Mouse (Mus musculus): ENCODE results near the gene Ccdc30. TPM values are rescaled to one million over a fixed set of nuclear protein-coding genes. Genes with fewer than 3 reads are reported as not detected.
A peak's percentile ranks its signal among the peaks of the same experiment; 100 is the strongest.

Ccdc30 gene
- polyA plus RNA-seq, 1 experiment from 2014 or later = 2.7 TPM

DNA sequence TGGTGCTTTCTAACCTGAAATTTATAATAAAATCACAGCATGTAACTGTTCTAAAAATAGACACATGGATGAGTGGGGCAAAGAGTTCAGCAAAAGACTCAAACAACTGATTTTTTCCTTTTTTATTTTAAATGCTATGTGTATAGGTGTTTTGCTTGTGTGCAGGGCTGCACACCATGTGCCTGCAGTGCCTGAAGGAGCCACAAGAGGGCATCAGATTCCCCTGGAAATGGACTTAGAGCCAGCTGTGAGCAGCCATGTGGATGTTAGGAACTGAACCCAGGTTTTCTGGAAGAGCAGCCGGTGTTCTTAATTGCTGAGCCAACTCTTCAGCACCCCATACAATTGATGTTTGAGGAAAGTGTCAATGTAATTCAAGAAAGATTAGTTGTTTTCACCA lies 25.0 kb downstream of the Ccdc30 start:
- Histone ChIP-seq H3K9me3 (ENCODE audit: control insufficient read depth, low read length) (no peaks in the 10 kb centered on the region), H3K9ac (ENCODE audit: low read depth, low read length) (no peak overlapping the region), H3K4me1 (ENCODE audit: control insufficient read depth, insufficient read depth, low read length) (no peaks in the 10 kb centered on the region), H3K36me3 (ENCODE audit: control insufficient read depth, insufficient read depth, low read length) (no peaks in the 10 kb centered on the region), H3K4me3 (ENCODE audit: low read length) (no peak overlapping the region), H3K4me2 (ENCODE audit: low read depth, low read length) (no peak overlapping the region), H3K27me3 (replicated peaks; ENCODE audit: control insufficient read depth, insufficient read depth, low read length) (no peaks in the 10 kb centered on the region), H3K27ac (ENCODE audit: low read length) (no peak overlapping the region)
- no peak for ATAC-seq
- WGBS = 84% methylated on average over 1 of the region's 1 CpGs

DNA sequence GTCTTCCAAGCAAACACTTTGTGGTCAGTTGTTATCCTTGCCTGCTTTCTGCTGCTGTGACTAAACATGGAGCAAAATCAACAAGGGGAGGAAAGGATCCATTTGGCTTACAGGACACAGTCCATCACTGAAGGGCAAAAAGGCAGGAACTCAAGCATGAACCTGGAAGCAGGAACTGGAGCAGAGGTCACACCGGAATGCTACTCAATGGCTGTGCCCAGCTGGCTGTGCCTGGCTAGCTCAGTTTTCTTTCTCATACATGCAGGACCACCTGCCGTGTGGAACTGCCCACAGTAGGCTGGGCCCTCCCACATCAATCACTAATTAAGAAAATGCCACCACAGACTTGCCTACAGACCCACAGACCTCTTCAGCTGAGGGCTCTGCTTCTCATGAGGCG lies 26.1 kb downstream of the Ccdc30 start:
- Histone ChIP-seq H3K27ac (ENCODE audit: low read length) (no peak overlapping the region), H3K4me3 (ENCODE audit: low read length) (no peak overlapping the region), H3K9me3 (ENCODE audit: control insufficient read depth, low read length) (no peaks in the 10 kb centered on the region), H3K4me2 (ENCODE audit: low read depth, low read length) (no peak overlapping the region), H3K9ac (ENCODE audit: low read depth, low read length) (no peak overlapping the region), H3K4me1 (ENCODE audit: control insufficient read depth, insufficient read depth, low read length) (no peaks in the 10 kb centered on the region), H3K36me3 (ENCODE audit: control insufficient read depth, insufficient read depth, low read length) (no peaks in the 10 kb centered on the region), H3K27me3 (replicated peaks; ENCODE audit: control insufficient read depth, insufficient read depth, low read length) (no peaks in the 10 kb centered on the region)
- ATAC-seq = no peak
- 77% methylated on average over 3 of the region's 3 CpGs for WGBS

DNA sequence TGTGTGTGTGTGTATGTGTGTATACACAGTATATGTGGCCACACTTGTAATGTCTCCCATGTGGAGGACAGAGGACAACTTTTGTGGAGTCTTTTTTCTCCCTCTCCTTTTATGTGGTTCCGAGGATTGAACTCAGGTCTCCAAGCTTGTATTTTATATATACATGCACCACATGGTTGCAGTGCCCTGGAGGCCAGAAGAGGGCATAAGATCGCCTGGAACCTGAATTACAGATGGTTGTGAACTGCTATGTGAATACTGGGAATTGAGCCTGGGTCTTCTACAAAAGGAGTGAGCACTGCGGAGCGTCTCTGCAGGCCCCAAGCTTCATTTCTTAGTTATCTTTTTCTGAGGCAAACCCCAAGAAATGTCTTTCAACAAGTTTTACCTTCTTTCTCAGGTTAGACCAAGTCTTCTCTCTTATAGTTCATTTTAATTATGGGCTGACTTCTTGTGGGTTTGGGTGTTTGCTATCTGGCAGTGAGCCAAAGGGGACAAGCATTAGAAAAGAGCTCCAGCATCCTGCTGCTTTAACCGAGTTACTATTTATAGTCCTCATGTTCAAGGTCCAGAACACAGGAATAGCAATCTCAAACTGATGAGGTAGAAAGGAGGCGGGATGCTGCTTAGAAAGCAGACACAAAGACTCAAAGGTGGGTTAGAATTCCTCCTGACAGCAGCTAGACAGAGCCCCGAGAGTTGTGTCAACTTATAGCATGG lies 33.7 kb downstream of the Ccdc30 start:
- no peaks in the 10 kb centered on the region for H3K36me3 ChIP-seq (ENCODE audit: control insufficient read depth, insufficient read depth, low read length)
- no peaks in the 10 kb centered on the region; the same call in 1 of the 2 replicates for H3K4me1 ChIP-seq (ENCODE audit: control insufficient read depth, insufficient read depth, low read length)
- ATAC-seq = no peak
- no peaks in the 10 kb centered on the region for H3K9me3 ChIP-seq (ENCODE audit: control insufficient read depth, low read length)
- no peaks in the 10 kb centered on the region for H3K27me3 ChIP-seq (replicated peaks; ENCODE audit: control insufficient read depth, insufficient read depth, low read length)
- no peak overlapping the region for H3K9ac ChIP-seq (ENCODE audit: low read depth, low read length)
- WGBS = 67% methylated on average over 7 of the region's 7 CpGs
- H3K4me2 ChIP-seq (ENCODE audit: low read depth, low read length) = no peak overlapping the region
- no peak overlapping the region for H3K27ac ChIP-seq (ENCODE audit: low read length)
- no peak overlapping the region for H3K4me3 ChIP-seq (ENCODE audit: low read length)

DNA sequence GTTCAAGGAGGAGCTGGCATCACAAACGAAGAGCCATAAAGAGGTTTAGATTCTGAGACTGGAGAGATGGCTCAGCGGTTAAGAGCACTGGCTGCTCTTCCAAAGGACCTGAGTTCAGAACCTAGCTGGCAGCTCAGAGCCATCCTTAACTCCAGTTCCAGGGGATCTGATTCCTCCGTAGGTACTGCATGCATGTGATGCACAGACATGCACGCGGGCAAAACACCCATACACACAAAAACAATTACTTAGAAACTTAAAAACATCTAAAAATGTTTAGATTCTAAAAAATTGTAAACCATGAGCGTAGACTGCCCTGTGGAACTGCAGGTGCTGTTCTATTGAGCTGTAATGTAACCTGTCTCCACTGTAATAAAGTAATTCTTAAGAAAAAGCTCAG lies 45.9 kb downstream of the Ccdc30 start:
- H3K4me3 ChIP-seq (ENCODE audit: low read length) = no peak overlapping the region
- H3K36me3 ChIP-seq (ENCODE audit: control insufficient read depth, insufficient read depth, low read length) = no peaks in the 10 kb centered on the region
- H3K9ac ChIP-seq (ENCODE audit: low read depth, low read length) = no peak overlapping the region
- no peak overlapping the region for H3K4me2 ChIP-seq (ENCODE audit: low read depth, low read length)
- H3K4me1 ChIP-seq (ENCODE audit: control insufficient read depth, insufficient read depth, low read length) = no peaks in the 10 kb centered on the region
- 88% methylated on average over 6 of the region's 6 CpGs for WGBS
- H3K9me3 ChIP-seq (ENCODE audit: control insufficient read depth, low read length) = no peaks in the 10 kb centered on the region
- no peak overlapping the region for H3K27ac ChIP-seq (ENCODE audit: low read length)
- no peak for ATAC-seq
- H3K27me3 ChIP-seq (replicated peaks; ENCODE audit: control insufficient read depth, insufficient read depth, low read length) = no peaks in the 10 kb centered on the region

DNA sequence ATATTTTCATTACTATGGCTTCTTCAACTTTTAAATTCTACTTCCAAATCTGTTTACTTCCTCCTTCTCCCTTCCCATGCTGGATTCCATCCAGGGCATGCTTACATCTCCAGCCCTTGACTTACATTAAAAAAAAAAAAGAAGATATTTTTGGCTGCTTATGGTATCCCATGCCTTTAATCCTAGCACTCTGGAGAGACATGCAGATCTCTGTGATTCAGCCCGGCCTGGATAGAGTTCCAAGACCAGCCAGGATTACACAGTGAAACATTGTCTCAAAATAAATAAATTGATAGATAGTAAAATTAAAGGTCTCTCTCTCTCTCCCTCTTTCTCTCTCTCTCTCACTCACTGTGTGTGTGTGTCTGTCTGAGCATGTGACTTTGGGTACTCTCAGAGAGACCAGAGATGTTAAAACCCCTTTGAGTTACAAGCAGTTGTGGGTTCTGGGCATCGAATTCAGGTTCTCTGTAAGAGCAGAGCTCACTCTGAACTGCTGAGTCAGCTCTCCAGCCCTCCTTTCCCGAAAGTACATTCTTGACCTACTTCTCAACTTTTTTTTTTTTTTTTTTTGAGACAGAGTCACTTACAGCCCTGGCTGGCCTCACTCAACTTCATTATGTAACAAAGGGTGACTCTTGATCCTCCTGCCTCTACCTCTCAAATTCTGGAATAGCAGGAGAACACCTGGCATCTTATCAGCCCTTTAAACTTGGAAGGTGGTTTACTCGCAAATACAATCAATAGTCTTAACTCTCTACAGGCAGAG lies 48.4 kb downstream of the Ccdc30 start:
- Histone ChIP-seq H3K36me3 (ENCODE audit: control insufficient read depth, insufficient read depth, low read length) (no peaks in the 10 kb centered on the region), H3K9me3 (ENCODE audit: control insufficient read depth, low read length) (no peaks in the 10 kb centered on the region), H3K4me1 (ENCODE audit: control insufficient read depth, insufficient read depth, low read length) (no peaks in the 10 kb centered on the region), H3K4me3 (ENCODE audit: low read length) (no peak overlapping the region), H3K27ac (ENCODE audit: low read length) (no peak overlapping the region), H3K4me2 (ENCODE audit: low read depth, low read length) (no peak overlapping the region), H3K9ac (ENCODE audit: low read depth, low read length) (no peak overlapping the region), H3K27me3 (replicated peaks; ENCODE audit: control insufficient read depth, insufficient read depth, low read length) (no peaks in the 10 kb centered on the region)
- WGBS = 50% methylated on average over 4 of the region's 4 CpGs
- no peak for ATAC-seq

DNA sequence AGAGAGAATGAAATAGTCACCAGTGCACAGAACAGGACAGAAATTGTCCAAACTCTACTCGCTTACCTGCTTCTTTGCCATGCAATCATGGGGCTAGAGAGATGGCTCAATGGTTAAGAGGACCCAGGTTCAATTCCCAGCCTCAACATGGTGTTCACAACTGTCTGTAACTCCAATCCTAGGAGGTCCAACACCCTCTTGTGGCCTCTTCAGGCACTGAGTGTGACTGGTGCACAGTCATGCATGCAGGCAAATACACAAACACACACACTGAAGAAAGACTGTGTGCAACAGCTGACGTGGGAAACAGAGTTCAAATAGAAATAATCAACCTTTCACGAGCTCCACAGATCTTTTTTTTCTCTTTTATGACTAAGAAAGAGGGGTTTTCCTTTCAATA lies 53.1 kb downstream of the Ccdc30 start:
- 75% methylated on average over 3 of the region's 3 CpGs for WGBS
- ATAC-seq = no peak
- H3K9ac ChIP-seq (ENCODE audit: low read depth, low read length) = no peak overlapping the region
- H3K9me3 ChIP-seq (ENCODE audit: control insufficient read depth, low read length) = no peaks in the 10 kb centered on the region
- H3K27ac ChIP-seq (ENCODE audit: low read length) = no peak overlapping the region
- H3K36me3 ChIP-seq (ENCODE audit: control insufficient read depth, insufficient read depth, low read length) = no peaks in the 10 kb centered on the region
- H3K4me1 ChIP-seq (ENCODE audit: control insufficient read depth, insufficient read depth, low read length) = 0 out of 2 replicates have a peak, but pooled peaks cover 2% of the 10 kb centered on the region
- no peaks in the 10 kb centered on the region for H3K27me3 ChIP-seq (replicated peaks; ENCODE audit: control insufficient read depth, insufficient read depth, low read length)
- H3K4me2 ChIP-seq (ENCODE audit: low read depth, low read length) = no peak overlapping the region
- H3K4me3 ChIP-seq (ENCODE audit: low read length) = no peak overlapping the region

DNA sequence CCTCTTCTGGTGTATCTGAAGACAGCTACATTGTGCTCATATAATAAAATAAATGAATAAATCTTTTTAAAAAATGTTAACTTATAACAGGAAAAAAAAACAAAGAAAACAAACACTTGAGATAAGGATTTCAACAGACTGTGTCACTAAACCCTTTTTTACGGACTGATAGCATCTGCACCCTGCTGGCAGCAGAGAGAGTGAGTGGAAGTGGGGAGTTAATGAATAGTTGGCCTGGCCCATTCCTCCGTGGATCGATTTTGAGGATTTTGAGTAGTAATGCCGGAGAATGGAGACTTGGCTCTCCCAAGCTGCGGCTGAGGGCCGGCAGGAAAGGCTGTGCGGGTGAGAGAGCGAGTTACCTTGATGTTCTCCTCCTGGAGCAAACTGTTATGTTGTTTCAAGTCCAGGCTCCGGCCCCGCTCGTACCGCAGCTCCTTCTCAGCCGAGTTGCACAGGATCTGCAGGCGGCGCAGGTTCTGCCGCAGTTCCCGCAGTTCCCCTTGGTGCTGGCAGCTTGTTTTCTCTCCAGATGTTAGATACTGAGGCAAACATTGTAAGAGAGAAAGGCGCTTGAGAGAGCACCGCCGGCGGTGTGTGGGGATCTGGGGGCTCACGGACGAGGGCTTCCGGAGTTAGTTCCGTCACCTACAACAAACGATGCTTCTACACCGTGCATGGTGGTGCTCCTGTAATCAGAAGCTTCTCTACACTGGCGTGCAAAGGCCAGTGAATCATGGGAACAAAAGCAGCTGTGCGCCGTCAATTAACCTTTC lies 55.9 kb downstream of the Ccdc30 start:
- Histone ChIP-seq H3K9me3 (ENCODE audit: control insufficient read depth, low read length) (no peaks in the 10 kb centered on the region), H3K27me3 (replicated peaks; ENCODE audit: control insufficient read depth, insufficient read depth, low read length) (no peaks in the 10 kb centered on the region), H3K27ac (ENCODE audit: low read length) (0 out of 2 replicates have a peak overlapping the region, but pooled peaks have one; percentile 14), H3K36me3 (ENCODE audit: control insufficient read depth, insufficient read depth, low read length) (no peaks in the 10 kb centered on the region), H3K4me1 (ENCODE audit: control insufficient read depth, insufficient read depth, low read length) (0 out of 2 replicates have a peak, but pooled peaks cover 2% of the 10 kb centered on the region), H3K4me3 (ENCODE audit: low read length) (peak overlapping the region; percentile 51), H3K4me2 (ENCODE audit: low read depth, low read length) (peak overlapping the region; percentile 66), H3K9ac (ENCODE audit: low read depth, low read length) (peak overlapping the region; percentile 65)
- peak; percentile 75 for ATAC-seq
- WGBS = 6% methylated on average over 30 of the region's 30 CpGs

DNA sequence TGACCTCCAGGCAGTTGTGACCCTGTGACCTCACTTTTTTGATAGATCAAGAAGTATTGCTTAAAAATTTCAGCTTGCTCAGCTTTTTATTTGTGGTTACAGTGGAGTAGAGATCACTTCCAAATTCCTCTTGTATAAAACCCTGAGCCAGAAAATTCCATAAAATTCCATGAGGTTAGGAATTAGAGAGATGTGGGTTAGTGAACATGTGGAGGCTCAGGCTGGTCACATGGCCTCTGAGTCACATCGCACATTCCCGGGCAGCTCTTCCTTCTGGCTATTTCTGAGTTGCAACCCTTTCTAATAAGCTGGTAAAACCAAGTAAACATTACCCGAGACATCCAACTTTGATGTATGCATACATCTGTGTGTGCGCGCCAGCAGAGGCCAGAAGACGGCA lies 69.8 kb downstream of the Ccdc30 start:
- H3K9me3 ChIP-seq (ENCODE audit: control insufficient read depth, low read length) = no peaks in the 10 kb centered on the region
- H3K9ac ChIP-seq (ENCODE audit: low read depth, low read length) = no peak overlapping the region
- H3K27ac ChIP-seq (ENCODE audit: low read length) = no peak overlapping the region
- H3K27me3 ChIP-seq (replicated peaks; ENCODE audit: control insufficient read depth, insufficient read depth, low read length) = no peaks in the 10 kb centered on the region
- no peak overlapping the region for H3K4me2 ChIP-seq (ENCODE audit: low read depth, low read length)
- 92% methylated on average over 6 of the region's 6 CpGs for WGBS
- no peaks in the 10 kb centered on the region for H3K36me3 ChIP-seq (ENCODE audit: control insufficient read depth, insufficient read depth, low read length)
- H3K4me3 ChIP-seq (ENCODE audit: low read length) = no peak overlapping the region
- H3K4me1 ChIP-seq (ENCODE audit: control insufficient read depth, insufficient read depth, low read length) = no peaks in the 10 kb centered on the region
- no peak for ATAC-seq

DNA sequence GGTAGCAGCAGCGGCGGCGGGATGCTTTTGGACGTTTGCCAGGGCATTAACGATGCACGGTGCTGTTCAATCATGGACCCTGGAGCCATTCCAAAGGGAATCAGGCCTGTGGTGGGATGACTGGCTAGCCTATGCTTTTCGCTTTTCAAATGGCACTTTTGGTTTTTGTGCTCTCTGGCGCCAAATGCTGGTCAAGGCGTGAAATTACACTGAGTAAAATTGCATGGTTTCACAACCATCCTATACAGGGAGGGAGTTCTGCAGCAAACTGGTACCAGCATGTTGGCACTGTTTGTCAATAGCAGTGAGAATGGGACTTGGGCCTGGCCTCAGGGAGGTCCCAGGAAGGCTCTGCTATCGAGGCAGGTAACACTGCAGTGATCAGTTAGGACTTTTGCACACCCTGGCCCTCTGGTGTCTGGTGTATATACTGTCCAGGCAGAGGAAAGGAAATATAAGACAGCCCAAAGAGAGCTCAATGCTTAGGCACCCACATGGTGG lies 76.4 kb downstream of the Ccdc30 start:
- H3K4me1 ChIP-seq (ENCODE audit: control insufficient read depth, insufficient read depth, low read length) = no peaks in the 10 kb centered on the region
- H3K4me3 ChIP-seq (ENCODE audit: low read length) = no peak overlapping the region
- 0 out of 2 replicates have a peak overlapping the region, but pooled peaks have one; percentile 7 for H3K4me2 ChIP-seq (ENCODE audit: low read depth, low read length)
- ATAC-seq = peak; percentile 48; the same call in 1 of the 2 replicates
- WGBS = 4% methylated on average over 10 of the region's 10 CpGs
- no peak overlapping the region for H3K27ac ChIP-seq (ENCODE audit: low read length)
- no peaks in the 10 kb centered on the region for H3K27me3 ChIP-seq (replicated peaks; ENCODE audit: control insufficient read depth, insufficient read depth, low read length)
- H3K9me3 ChIP-seq (ENCODE audit: control insufficient read depth, low read length) = no peaks in the 10 kb centered on the region
- peak overlapping the region; percentile 17; the same call in 1 of the 2 replicates for H3K9ac ChIP-seq (ENCODE audit: low read depth, low read length)
- H3K36me3 ChIP-seq (ENCODE audit: control insufficient read depth, insufficient read depth, low read length) = no peaks in the 10 kb centered on the region

Measured in intestine, embryonic 16.5 days (tissue).